Mouse (Mus musculus): ENCODE measurements at regions not wholly inside any gene's neighbourhood (a gene's known extent, or its start where the extent isn't known, plus 50 kb on each side); places are given as distances from the start of the nearest gene placed in this dataset.

DNA sequence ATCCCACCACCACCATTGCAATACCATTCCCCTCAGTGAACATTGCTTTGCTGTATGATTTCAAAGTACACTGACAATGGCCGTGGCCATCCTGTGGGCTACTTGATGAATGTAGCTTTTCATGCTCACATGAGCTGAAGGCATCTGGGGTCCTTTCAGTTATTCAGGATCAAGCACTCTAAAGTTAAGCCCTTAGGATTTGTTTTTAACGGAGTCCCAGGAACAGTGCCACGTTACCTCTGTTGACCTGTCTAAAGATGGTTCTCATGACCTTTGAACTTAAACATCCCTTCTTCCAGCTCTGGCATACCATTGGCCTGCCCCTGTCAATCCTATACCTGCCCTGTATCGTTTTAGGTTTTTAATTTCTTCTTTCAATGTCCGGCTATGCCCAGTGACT, 251.7 kb upstream of the Sall1 start:
- no peak for TF ChIP-seq POLR2A (IDR thresholded peaks at IDR 0.05; ENCODE audit: borderline replicate concordance, extremely low read depth, insufficient read depth, insufficient read length)
- 68% methylated on average over 5 of the region's 5 CpGs for WGBS
- no peaks in the 10 kb centered on the region for H3K27me3 ChIP-seq (ENCODE audit: control insufficient read depth, insufficient read depth, low read length)
- DNase-seq (ENCODE audit: low spot score), result no peak
- no peak overlapping the region for H3K4me3 ChIP-seq (replicated peaks; ENCODE audit: low read length)
- H3K9ac ChIP-seq (ENCODE audit: low read depth, low read length, severe bottlenecking), result no peak overlapping the region
- no peaks in the 10 kb centered on the region for H3K4me1 ChIP-seq (ENCODE audit: control insufficient read depth, insufficient read depth, low read length)
- no peak overlapping the region for H3K4me2 ChIP-seq (replicated peaks; ENCODE audit: low read depth, low read length, severe bottlenecking)
- H3K27ac ChIP-seq (replicated peaks; ENCODE audit: low read depth, low read length), result no peak overlapping the region
- no peak for ATAC-seq (ENCODE audit: low FRiP score, low read depth)
- H3K36me3 ChIP-seq (ENCODE audit: control insufficient read depth, insufficient read depth, low read length), result no peaks in the 10 kb centered on the region
- no peaks in the 10 kb centered on the region for H3K9me3 ChIP-seq (ENCODE audit: control insufficient read depth, low read length)

DNA sequence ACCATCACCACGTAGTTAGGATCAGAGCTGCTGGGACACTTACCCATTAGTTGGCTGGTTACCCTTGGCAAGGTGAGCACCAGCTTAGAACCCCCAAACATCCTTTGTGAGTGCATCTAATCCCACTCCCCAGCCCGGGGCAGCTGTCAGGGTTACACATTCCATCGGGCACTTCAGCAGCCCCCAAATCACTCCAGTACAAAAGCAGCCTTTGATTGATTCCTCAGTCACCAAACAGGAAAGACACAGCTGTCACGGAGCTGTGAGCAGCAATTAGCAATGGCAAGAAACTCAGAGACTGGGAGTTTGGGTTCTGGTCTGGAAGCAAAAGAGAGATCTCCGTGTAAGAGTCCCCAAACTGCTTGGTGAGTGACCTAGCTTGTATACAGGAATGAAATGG, 245.1 kb upstream of the Sall1 start:
- WGBS, result 9% methylated on average over 5 of the region's 5 CpGs
- ATAC-seq (ENCODE audit: low FRiP score, low read depth) (peak; percentile 30; the same call in 1 of the 2 replicates), DNase-seq (ENCODE audit: low spot score) (no peak)

DNA sequence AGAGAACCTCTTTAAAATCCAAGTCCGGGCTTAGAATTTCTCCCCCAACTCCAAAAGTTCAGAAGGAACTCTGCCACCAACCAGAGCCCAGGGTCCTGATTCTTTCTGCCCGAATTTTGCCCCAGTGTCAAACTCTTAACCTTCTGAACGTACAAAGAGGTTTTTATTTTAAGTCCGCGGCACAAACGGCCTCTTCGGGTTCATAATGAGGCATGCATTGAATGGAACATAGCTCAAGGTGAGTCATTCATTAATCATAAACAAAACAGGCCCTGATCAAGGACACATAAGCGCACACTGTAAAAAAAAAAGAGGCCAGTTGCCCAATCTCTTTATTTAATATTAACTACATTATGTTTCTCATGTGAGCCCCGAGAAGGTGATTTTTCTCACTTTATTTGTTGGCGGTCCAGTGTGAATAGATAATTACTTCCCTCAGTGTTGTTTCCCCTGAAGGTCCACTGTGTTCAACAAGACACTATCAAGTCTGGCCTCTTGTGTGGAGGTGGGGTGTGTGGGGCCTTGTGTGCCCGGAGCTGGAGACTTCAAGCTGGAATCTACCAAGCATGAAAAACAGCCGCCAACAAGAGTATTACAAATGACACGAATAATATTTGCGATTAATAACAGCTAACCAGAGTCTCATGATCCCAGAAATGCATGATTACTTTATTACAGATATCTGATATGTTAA, 241.1 kb upstream of the Sall1 start:
- no peak overlapping the region for H3K4me2 ChIP-seq (replicated peaks; ENCODE audit: low read depth, low read length, severe bottlenecking)
- no peaks in the 10 kb centered on the region for H3K9me3 ChIP-seq (ENCODE audit: control insufficient read depth, low read length)
- H3K36me3 ChIP-seq (ENCODE audit: control insufficient read depth, insufficient read depth, low read length), result no peaks in the 10 kb centered on the region
- no peak overlapping the region for H3K4me3 ChIP-seq (replicated peaks; ENCODE audit: low read length)
- no peak overlapping the region for H3K27ac ChIP-seq (replicated peaks; ENCODE audit: low read depth, low read length)
- no peaks in the 10 kb centered on the region for H3K27me3 ChIP-seq (ENCODE audit: control insufficient read depth, insufficient read depth, low read length)
- no peak overlapping the region for H3K9ac ChIP-seq (ENCODE audit: low read depth, low read length, severe bottlenecking)
- no peak for TF ChIP-seq POLR2A (IDR thresholded peaks at IDR 0.05; ENCODE audit: borderline replicate concordance, extremely low read depth, insufficient read depth, insufficient read length)
- DNase-seq (ENCODE audit: low spot score), result no peak
- ATAC-seq (ENCODE audit: low FRiP score, low read depth), result no peak
- H3K4me1 ChIP-seq (ENCODE audit: control insufficient read depth, insufficient read depth, low read length), result no peaks in the 10 kb centered on the region
- 82% methylated on average over 14 of the region's 14 CpGs for WGBS

More for the DNA sequence above, 245.1 kb upstream of the Sall1 start:
- Histone ChIP-seq H3K4me3 (replicated peaks; ENCODE audit: low read length) (no peak overlapping the region), H3K4me1 (ENCODE audit: control insufficient read depth, insufficient read depth, low read length) (no peaks in the 10 kb centered on the region), H3K27ac (replicated peaks; ENCODE audit: low read depth, low read length) (no peak overlapping the region), H3K9me3 (ENCODE audit: control insufficient read depth, low read length) (no peaks in the 10 kb centered on the region), H3K36me3 (ENCODE audit: control insufficient read depth, insufficient read depth, low read length) (no peaks in the 10 kb centered on the region), H3K27me3 (ENCODE audit: control insufficient read depth, insufficient read depth, low read length) (no peaks in the 10 kb centered on the region), H3K9ac (ENCODE audit: low read depth, low read length, severe bottlenecking) (no peak overlapping the region), H3K4me2 (replicated peaks; ENCODE audit: low read depth, low read length, severe bottlenecking) (no peak overlapping the region)
- no peak for TF ChIP-seq POLR2A (IDR thresholded peaks at IDR 0.05; ENCODE audit: borderline replicate concordance, extremely low read depth, insufficient read depth, insufficient read length)

DNA sequence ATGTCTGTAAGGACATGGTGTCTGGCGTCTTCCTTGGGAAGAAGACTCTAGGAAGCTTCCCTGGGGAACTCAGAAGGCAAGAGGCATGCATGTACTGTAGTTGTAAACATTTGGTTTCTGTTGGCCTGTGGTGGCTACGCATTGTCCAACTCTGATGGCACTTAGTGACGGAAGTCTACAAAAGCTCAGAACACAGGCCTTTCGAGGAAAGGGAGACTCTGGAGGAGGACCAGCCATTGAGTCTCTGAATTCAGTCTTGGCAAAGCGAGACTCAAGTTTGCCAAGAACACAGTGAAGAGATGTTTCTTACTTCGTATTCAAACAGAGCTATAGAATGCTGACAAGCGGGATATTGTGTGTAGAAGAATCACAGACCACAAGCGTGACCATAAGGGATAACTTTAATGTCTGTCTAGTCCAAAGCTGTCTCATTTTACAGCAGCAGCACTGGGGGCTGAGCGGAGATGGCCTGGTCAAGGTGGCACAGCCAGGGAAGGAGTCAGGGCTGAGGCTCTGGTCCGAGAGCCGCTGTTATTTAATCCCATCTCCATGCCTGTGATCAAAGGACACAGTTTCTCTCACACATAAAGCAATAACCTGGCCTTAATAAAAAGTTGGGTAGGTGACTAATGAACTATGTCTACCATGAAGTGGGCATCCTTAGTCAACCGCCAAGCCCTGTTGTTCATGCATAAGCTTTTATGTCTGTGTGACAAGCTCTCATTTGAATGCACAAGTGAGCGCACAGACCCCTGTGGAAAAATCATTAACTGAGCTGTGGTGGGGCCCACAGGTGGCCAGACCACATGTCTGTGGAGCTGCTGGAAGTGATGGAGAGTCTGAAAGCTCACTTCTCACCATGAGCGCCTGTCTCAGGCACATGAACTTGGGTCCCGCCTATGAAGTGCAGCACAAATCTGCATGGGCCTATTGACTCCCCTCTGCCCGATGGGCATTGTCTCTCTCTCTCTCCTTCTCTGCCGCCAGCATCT, 239.4 kb upstream of the Sall1 start:
- no peak overlapping the region for H3K4me2 ChIP-seq (replicated peaks; ENCODE audit: low read depth, low read length, severe bottlenecking)
- no peak for TF ChIP-seq POLR2A (IDR thresholded peaks at IDR 0.05; ENCODE audit: borderline replicate concordance, extremely low read depth, insufficient read depth, insufficient read length)
- no peak overlapping the region for H3K27ac ChIP-seq (replicated peaks; ENCODE audit: low read depth, low read length)
- H3K27me3 ChIP-seq (ENCODE audit: control insufficient read depth, insufficient read depth, low read length), result no peaks in the 10 kb centered on the region
- H3K4me1 ChIP-seq (ENCODE audit: control insufficient read depth, insufficient read depth, low read length), result no peaks in the 10 kb centered on the region
- WGBS, result 74% methylated on average over 17 of the region's 17 CpGs
- no peak for ATAC-seq (ENCODE audit: low FRiP score, low read depth)
- no peak overlapping the region for H3K4me3 ChIP-seq (replicated peaks; ENCODE audit: low read length)
- H3K36me3 ChIP-seq (ENCODE audit: control insufficient read depth, insufficient read depth, low read length), result no peaks in the 10 kb centered on the region
- H3K9me3 ChIP-seq (ENCODE audit: control insufficient read depth, low read length), result no peaks in the 10 kb centered on the region
- no peak overlapping the region for H3K9ac ChIP-seq (ENCODE audit: low read depth, low read length, severe bottlenecking)
- no peak for DNase-seq (ENCODE audit: low spot score)

DNA sequence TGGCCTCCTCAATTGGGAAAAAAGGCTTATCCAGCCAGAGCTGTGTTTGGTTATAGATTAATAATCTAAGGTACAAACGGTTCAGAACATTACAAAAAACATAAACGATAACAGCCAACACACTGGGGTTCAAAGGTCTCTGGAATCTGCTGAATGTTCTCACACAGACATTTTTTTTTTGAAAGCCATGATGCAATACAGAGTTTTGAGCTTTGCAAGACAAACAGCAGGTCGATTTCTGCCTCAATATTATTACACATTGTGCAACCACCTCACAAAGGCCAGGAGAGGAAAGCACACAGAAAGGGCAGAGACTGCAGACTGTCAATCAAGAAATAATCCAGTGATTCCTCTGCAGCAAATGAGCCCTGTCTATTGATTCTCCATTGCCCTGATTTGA, 235.9 kb upstream of the Sall1 start:
- Histone ChIP-seq H3K9me3 (ENCODE audit: control insufficient read depth, low read length) (no peaks in the 10 kb centered on the region), H3K4me3 (replicated peaks; ENCODE audit: low read length) (no peak overlapping the region), H3K36me3 (ENCODE audit: control insufficient read depth, insufficient read depth, low read length) (no peaks in the 10 kb centered on the region), H3K27ac (replicated peaks; ENCODE audit: low read depth, low read length) (no peak overlapping the region), H3K27me3 (ENCODE audit: control insufficient read depth, insufficient read depth, low read length) (no peaks in the 10 kb centered on the region), H3K9ac (ENCODE audit: low read depth, low read length, severe bottlenecking) (no peak overlapping the region), H3K4me2 (replicated peaks; ENCODE audit: low read depth, low read length, severe bottlenecking) (no peak overlapping the region), H3K4me1 (ENCODE audit: control insufficient read depth, insufficient read depth, low read length) (no peaks in the 10 kb centered on the region)
- 71% methylated on average over 3 of the region's 3 CpGs for WGBS
- DNase-seq (ENCODE audit: low spot score) (no peak), ATAC-seq (ENCODE audit: low FRiP score, low read depth) (no peak)
- no peak for TF ChIP-seq POLR2A (IDR thresholded peaks at IDR 0.05; ENCODE audit: borderline replicate concordance, extremely low read depth, insufficient read depth, insufficient read length)
